Mouse (Mus musculus): ENCODE measurements around the gene Rbpj. TPM values are rescaled to one million over a fixed set of nuclear protein-coding genes. Genes with fewer than 3 reads are reported as not detected.

The Rbpj gene
- total and polyA plus RNA-seq, 2 experiments from 2014 or later: 17.6 to 22.4 TPM

DNA sequence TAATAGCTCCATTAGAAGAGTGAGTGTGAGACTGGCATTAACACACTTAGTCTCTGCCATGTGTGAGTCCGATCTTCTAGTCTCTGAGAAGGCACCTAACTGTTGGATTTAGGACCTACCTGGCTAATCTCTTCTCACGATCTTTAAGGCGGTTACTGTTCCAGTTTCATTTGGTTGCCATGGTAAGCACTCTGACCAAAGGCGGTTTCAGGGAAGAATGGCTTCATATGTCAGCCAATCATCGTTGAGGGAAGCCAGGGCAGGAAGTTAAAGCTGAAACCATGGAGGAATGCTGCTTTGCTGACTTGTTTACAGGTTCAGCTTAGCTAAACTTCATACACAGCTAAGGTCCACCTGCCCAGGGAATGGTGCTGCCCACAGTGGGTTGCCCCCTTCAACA lies 41.4 kb downstream of the Rbpj start:
- H3K9me3 ChIP-seq (ENCODE audit: low read length): no peaks in the 10 kb centered on the region
- no peak overlapping the region for H3K4me2 ChIP-seq (ENCODE audit: low read depth, low read length)
- no peaks in the 10 kb centered on the region for H3K4me1 ChIP-seq (ENCODE audit: insufficient read depth, low read length)
- DNase-seq (ENCODE audit: low spot score): no peak
- ATAC-seq: no peak
- H3K27ac ChIP-seq: no peak overlapping the region
- H3K27me3 ChIP-seq (ENCODE audit: insufficient read depth, low read length): no peaks in the 10 kb centered on the region
- H3K4me3 ChIP-seq (ENCODE audit: low read length): no peak overlapping the region
- H3K9ac ChIP-seq (replicated peaks; ENCODE audit: low read length): no peak overlapping the region
- TF ChIP-seq CTCF (IDR thresholded peaks at IDR 0.05; ENCODE audit: low read depth): no peak
- 83% methylated on average over 5 of the region's 5 CpGs for whole genome bisulfite sequencing
- no peaks in the 10 kb centered on the region for H3K36me3 ChIP-seq (ENCODE audit: insufficient read depth, low read length)

DNA sequence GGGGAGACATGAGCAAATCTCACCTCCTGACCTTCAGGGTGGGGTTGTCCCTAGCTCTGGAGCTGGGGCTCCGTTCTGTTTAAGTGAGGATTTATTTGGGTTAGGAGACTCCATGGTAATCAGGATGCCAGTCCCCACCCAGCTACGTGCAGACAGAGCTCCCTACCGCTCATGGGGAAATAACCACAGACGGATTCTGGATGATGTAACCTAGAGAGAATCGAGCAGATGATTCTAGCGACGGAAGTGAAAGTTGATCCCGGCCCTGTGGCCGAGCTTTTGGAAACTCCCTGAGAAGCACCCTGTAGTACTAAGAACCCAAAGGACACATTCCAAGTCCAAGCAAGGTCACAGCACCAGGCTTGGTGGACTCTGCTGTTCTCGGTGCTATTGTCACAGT lies 43.5 kb downstream of the Rbpj start:
- H3K27me3 ChIP-seq (ENCODE audit: insufficient read depth, low read length): no peaks in the 10 kb centered on the region
- no peak overlapping the region for H3K4me3 ChIP-seq (ENCODE audit: low read length)
- H3K27ac ChIP-seq: no peak overlapping the region
- DNase-seq (ENCODE audit: low spot score): no peak
- no peaks in the 10 kb centered on the region for H3K4me1 ChIP-seq (ENCODE audit: insufficient read depth, low read length)
- no peak for ATAC-seq
- no peaks in the 10 kb centered on the region for H3K9me3 ChIP-seq (ENCODE audit: low read length)
- no peak for TF ChIP-seq CTCF (IDR thresholded peaks at IDR 0.05; ENCODE audit: low read depth)
- 82% methylated on average over 10 of the region's 10 CpGs for WGBS
- no peaks in the 10 kb centered on the region for H3K36me3 ChIP-seq (ENCODE audit: insufficient read depth, low read length)
- H3K4me2 ChIP-seq (ENCODE audit: low read depth, low read length): no peak overlapping the region
- H3K9ac ChIP-seq (replicated peaks; ENCODE audit: low read length): no peak overlapping the region

DNA sequence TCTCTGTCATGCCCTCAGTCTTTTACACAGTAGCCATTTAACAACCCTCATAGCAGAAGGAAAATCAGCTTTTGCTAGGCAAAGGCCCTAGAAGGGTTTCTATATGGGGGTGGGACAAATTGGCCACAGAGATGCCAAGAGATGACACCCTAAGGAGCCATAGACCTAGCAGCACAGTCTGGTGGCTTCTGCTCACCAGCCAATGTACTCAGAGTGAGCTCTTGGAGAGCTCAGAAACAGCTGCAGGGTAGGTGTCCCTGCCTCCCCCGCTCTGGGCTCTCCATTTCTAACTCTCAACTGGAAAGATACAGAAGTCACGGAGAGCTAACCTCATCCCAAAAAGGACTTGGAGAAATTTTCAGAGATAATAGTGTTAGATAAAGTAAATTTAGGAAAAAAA lies 44.0 kb downstream of the Rbpj start:
- Histone ChIP-seq H3K4me2 (ENCODE audit: low read depth, low read length) (no peak overlapping the region), H3K4me3 (ENCODE audit: low read length) (no peak overlapping the region), H3K9me3 (ENCODE audit: low read length) (no peaks in the 10 kb centered on the region), H3K36me3 (ENCODE audit: insufficient read depth, low read length) (no peaks in the 10 kb centered on the region), H3K27me3 (ENCODE audit: insufficient read depth, low read length) (no peaks in the 10 kb centered on the region), H3K27ac (no peak overlapping the region), H3K9ac (replicated peaks; ENCODE audit: low read length) (no peak overlapping the region), H3K4me1 (ENCODE audit: insufficient read depth, low read length) (no peaks in the 10 kb centered on the region)
- TF ChIP-seq CTCF (IDR thresholded peaks at IDR 0.05; ENCODE audit: low read depth): no peak
- no peak for ATAC-seq
- 92% methylated on average over 2 of the region's 2 CpGs for whole genome bisulfite sequencing
- no peak for DNase-seq (ENCODE audit: low spot score)

DNA sequence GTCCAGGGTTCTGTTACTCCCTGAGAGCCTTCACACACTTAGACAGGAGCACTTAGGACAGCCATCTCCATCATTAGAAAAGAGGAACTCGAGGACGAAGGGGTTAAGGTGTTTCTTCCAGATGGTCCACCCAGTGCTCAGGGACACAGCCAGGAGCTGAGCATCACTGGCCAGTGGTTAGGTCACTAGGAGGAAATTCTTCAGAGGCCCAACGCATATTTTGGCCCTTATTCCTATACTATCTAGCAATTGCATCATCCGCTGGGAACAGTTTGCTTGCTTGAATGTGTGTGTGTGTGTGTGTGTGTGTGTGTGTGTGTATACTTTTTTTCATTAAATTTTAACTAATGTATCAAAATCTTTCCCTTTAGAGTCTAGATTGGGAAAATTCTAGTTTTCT lies 45.5 kb downstream of the Rbpj start:
- no peak for TF ChIP-seq CTCF (IDR thresholded peaks at IDR 0.05; ENCODE audit: low read depth)
- ATAC-seq (no peak), DNase-seq (ENCODE audit: low spot score) (no peak)
- H3K27ac ChIP-seq: no peak overlapping the region
- no peaks in the 10 kb centered on the region for H3K36me3 ChIP-seq (ENCODE audit: insufficient read depth, low read length)
- WGBS: 90% methylated on average over 4 of the region's 4 CpGs
- no peaks in the 10 kb centered on the region for H3K27me3 ChIP-seq (ENCODE audit: insufficient read depth, low read length)
- H3K9me3 ChIP-seq (ENCODE audit: low read length): no peaks in the 10 kb centered on the region
- no peak overlapping the region for H3K4me3 ChIP-seq (ENCODE audit: low read length)
- no peak overlapping the region for H3K4me2 ChIP-seq (ENCODE audit: low read depth, low read length)
- H3K9ac ChIP-seq (replicated peaks; ENCODE audit: low read length): no peak overlapping the region
- 0 out of 2 replicates have a peak, but pooled peaks cover 2% of the 10 kb centered on the region for H3K4me1 ChIP-seq (ENCODE audit: insufficient read depth, low read length)

DNA sequence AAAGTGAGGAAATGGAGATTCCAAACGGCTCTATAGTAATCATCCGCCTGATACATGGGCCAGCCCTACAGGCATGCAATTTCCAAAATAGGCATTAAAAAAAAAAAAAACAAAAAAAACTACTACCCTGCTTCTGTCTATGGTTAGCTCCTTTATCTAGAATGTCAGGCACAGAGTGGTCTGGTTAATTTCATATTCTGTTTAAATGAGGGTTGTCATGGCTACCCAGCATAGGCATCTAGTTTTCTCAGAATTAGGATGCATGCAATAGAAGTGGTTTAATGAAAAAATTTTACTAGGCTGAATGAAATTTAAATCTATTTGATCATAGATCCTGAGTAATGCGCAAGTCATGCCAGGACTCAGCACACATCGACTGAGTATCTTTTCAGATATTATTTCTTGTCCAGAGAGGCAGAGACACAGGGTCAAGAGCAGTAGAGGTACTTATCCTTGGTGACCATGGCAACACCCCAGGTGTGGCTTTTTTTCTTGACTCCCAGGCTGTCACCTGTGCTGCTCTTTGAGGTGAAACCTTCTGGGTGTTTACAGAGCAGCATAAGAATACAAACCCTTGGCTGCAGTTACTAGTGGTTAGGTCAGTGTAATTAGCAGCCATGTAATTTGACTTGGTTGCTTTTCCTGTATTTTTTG lies 49.1 kb downstream of the Rbpj start:
- Histone ChIP-seq H3K4me2 (ENCODE audit: low read depth, low read length) (no peak overlapping the region), H3K9ac (replicated peaks; ENCODE audit: low read length) (no peak overlapping the region), H3K27me3 (ENCODE audit: insufficient read depth, low read length) (no peaks in the 10 kb centered on the region), H3K9me3 (ENCODE audit: low read length) (no peaks in the 10 kb centered on the region), H3K36me3 (ENCODE audit: insufficient read depth, low read length) (no peaks in the 10 kb centered on the region), H3K4me1 (ENCODE audit: insufficient read depth, low read length) (0 out of 2 replicates have a peak, but pooled peaks cover 2% of the 10 kb centered on the region), H3K27ac (no peak overlapping the region), H3K4me3 (ENCODE audit: low read length) (no peak overlapping the region)
- TF ChIP-seq CTCF (IDR thresholded peaks at IDR 0.05; ENCODE audit: low read depth): no peak
- 69% methylated on average over 4 of the region's 4 CpGs for WGBS
- no peak for ATAC-seq
- DNase-seq (ENCODE audit: low spot score): no peak

DNA sequence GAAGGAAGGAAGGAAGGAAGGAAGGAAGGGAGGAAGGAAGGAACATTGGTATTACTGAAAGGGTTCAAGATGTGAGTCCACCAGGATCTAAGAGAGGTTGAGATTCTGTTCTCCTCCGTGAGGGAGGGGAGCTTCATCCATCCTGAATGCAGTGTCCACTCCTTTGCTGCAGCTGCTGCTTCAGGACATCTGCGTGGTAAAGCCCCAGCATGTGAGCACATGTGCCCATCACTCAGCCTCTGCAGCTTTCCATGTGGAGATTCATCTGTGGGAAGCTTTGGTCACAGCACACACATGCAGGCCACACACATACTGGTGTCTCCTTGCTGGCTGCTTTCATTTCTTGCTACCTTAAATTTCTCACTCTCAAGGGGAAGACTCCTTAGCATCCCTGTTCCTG lies 50.5 kb downstream of the Rbpj start:
- 92% methylated on average over 2 of the region's 2 CpGs for WGBS
- no peak for TF ChIP-seq CTCF (IDR thresholded peaks at IDR 0.05; ENCODE audit: low read depth)

DNA sequence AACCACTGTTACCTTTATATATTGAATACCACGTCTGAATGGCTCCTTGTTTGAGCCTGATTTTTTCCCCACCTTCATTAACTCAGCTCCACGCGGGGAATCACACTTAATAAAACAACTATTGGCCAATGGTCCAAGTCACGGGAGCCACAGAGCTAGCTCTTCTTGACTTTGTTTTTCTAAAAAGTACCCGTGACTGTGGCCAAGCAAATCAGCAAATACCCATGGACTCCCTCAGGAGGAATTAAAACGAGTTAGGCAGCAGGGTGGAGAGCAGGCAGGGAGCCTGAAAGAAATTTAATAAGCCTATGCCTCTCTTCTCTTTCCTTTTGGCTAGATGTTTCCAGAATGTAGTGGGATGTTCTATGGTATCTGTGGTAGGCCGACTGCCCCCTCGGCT lies 51.9 kb downstream of the Rbpj start:
- TF ChIP-seq CTCF (IDR thresholded peaks at IDR 0.05; ENCODE audit: low read depth): no peak
- no peaks in the 10 kb centered on the region for H3K36me3 ChIP-seq (ENCODE audit: insufficient read depth, low read length)
- no peaks in the 10 kb centered on the region for H3K9me3 ChIP-seq (ENCODE audit: low read length)
- no peak overlapping the region for H3K4me3 ChIP-seq (ENCODE audit: low read length)
- WGBS: 71% methylated on average over 8 of the region's 8 CpGs
- no peak overlapping the region for H3K4me2 ChIP-seq (ENCODE audit: low read depth, low read length)
- ATAC-seq: no peak
- H3K27ac ChIP-seq: no peak overlapping the region
- H3K4me1 ChIP-seq (ENCODE audit: insufficient read depth, low read length): 0 out of 2 replicates have a peak, but pooled peaks cover 2% of the 10 kb centered on the region
- H3K9ac ChIP-seq (replicated peaks; ENCODE audit: low read length): no peak overlapping the region
- no peak for DNase-seq (ENCODE audit: low spot score)
- no peaks in the 10 kb centered on the region for H3K27me3 ChIP-seq (ENCODE audit: insufficient read depth, low read length)

More for the DNA sequence above, 50.5 kb downstream of the Rbpj start:
- H3K4me3 ChIP-seq (ENCODE audit: low read length): no peak overlapping the region
- H3K9ac ChIP-seq (replicated peaks; ENCODE audit: low read length): no peak overlapping the region
- H3K9me3 ChIP-seq (ENCODE audit: low read length): no peaks in the 10 kb centered on the region
- H3K4me1 ChIP-seq (ENCODE audit: insufficient read depth, low read length): 0 out of 2 replicates have a peak, but pooled peaks cover 2% of the 10 kb centered on the region
- no peaks in the 10 kb centered on the region for H3K27me3 ChIP-seq (ENCODE audit: insufficient read depth, low read length)
- no peak overlapping the region for H3K4me2 ChIP-seq (ENCODE audit: low read depth, low read length)
- no peaks in the 10 kb centered on the region for H3K36me3 ChIP-seq (ENCODE audit: insufficient read depth, low read length)
- H3K27ac ChIP-seq: no peak overlapping the region
- ATAC-seq (no peak), DNase-seq (ENCODE audit: low spot score) (no peak)

Measured in hindbrain, postnatal 0 days (tissue).